Mouse (Mus musculus): ENCODE data around the gene Capn7.

The Capn7 gene

DNA sequence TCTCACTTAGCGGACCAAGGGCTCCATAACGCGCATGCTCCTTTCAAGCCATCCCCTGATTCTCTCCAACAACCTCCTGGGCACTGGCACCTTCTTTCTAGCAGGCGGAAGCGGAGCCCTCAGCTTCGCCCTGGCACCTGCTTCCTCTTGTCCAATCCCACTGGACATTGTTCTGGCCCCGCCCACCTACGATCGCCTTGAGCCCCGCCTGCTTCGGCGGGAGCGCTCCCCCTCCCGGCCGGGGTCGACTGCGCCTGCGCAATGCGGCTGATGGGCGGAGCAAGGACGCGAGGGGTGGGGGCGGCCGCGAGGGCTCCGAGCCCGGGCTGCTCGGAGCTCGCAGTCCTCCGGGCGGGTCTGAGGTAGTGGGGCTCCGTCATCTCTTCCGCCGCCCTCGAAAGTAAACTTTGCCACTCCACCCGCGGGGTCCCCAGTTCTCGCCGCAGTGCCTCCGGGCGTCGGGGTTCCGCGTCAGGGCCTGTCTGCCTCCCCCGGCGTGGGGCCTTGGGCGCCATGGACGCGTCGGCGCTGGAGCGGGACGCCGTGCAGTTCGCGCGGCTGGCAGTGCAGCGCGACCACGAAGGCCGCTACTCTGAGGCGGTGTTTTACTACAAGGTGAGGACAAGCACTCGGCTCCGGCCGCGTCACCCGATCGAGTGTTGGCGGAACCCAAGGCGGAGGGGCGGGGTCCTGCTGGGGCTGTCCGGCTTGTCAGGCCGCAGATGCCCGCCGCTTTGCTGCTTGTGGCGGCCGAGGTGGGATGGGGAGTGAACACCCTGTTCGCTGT, at the start of gene Capn7:
TSS of gene Capn7 (plus strand) at position 270 of the 787 bp plus-strand sequence.
- DNase-seq: peak; percentile 98 to 100

DNA sequence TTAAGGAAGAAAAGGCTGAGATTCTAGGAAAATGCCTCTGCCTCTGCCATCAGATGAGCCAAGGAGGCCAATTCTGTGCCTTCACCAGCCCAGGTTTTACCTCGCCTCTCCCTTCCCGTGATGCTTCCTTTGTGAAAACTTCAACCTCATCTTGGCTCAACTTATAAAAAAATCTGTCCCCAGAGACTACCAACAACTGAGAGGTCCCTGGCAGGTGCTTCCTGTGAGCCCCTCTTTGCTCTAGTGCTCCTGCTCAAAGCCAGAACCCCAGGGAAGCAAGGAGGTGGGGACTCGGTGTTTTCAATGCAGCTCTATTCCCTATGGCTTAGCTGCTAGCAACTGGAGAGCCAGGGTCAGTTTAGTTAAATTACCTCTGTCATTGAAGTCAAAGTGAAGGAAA, 23.2 kb upstream of the Capn7 start:
- no peak for DNase-seq

DNA sequence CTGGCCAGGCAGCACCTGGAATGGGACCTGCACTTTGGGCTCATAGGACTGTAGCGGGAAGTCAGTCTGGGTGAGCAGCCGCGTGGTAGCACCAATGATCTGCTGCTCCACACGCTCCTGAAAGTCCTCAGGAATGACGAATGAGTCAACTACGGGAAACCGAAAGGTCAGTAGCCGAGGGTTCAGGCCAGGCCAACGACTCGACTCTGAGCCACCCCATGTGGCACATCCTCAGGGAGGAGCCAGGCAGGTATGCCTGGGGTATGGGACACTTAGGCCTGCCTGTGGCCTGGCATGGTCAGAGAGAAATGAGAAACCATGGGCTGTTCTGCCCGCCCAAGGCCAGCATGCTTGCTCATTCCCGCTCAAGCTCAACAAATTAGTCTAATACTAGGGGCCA, 19.8 kb upstream of the Capn7 start:
- no peak for DNase-seq

DNA sequence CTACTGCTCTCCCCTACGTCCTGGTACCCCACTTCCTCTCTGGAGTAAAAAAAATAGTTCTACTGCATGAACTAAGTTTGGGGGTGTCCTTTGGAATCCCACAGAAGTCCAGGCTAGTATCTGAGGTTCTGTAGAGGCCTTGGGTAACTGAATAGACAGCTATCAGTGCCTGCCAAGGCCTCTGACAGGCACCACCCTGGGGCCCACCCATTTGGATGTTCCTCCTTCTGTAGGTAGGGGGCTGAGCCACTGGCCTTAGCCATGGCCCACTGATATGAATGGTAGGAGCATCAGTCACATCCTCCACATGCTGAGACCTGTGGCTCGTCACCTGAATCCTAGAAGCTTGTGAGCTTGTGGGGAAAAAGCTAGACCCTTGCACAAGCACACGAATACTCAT, 18.7 kb upstream of the Capn7 start:
- DNase-seq: no peak

DNA sequence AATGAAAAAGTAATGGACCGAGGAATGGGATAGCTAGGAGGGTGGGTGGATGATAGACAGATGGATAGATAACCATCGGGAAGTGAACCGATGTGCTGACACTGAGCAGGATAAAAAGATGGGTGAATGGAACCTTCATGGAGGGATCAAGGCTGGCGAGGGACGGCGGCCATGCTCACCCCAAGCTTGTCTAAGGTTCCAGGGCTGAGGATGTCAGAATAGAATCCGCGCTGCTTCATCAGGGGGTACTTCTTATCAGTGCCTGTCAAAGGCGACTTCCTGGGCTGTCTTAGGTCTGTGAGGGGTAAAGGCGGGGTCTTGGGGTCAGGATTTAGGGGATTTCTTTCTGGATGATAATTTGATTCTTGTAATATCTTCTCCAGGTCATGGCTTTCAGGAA, 16.9 kb upstream of the Capn7 start:
- DNase-seq: no peak

DNA sequence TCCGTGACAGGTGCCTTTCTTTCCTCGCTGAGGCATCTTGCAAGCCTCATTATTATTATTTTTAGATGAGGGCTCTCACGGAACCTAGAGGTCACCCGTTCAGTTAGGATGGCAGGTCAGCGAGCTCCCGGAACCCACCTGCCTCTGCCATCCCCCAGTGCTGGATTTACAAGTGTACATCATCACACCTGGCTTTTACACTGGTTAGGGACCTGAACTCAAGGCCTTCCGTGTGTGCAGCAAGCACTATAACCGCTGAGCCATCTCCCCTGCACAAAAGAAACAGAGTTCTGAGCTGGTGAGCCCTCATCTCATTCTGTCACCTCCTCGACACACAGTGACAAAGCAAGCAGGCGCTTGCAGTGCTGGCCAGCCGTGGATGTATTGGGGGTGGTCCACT, 15.3 kb upstream of the Capn7 start:
- DNase-seq: no peak

DNA sequence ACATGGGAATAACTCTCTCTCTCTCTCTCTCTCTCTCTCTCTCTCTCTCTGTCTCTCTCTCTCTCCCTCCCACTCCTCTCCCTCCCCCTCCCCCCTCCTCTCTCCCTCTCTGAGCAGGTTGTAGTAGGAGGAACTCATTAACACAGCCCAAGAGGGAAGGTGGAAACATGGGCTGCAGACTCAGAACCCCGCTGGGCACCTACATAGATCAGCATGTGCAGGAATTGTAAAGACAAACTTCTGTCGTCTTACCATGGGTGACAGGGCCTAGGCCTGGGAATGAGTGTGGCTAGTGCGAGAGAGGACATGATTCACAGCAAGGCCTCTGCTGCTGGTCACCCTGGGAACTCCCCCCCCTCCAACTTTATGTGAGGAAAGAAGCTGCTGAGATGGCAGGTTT, 14.2 kb upstream of the Capn7 start:
- DNase-seq: no peak

DNA sequence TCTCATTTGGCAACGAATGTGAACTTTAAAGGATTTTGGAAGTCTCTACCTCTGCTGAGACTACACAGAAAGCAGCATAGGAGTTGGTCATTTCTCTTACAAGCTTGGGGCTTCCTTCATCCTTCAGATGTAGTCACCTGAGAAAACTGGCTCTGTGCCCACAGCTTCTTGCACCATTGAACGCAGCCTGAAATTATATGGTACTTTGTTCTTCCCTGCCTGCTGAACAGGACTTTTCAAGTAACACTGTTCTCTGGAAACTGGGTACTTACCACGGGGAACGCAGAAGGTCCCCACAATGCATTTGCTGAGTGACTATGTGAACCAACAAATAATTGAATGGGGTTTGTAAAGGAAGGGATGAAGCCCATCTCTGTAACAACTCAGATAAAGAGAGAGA, 13.2 kb upstream of the Capn7 start:
- DNase-seq: peak; percentile 14 to 53

DNA sequence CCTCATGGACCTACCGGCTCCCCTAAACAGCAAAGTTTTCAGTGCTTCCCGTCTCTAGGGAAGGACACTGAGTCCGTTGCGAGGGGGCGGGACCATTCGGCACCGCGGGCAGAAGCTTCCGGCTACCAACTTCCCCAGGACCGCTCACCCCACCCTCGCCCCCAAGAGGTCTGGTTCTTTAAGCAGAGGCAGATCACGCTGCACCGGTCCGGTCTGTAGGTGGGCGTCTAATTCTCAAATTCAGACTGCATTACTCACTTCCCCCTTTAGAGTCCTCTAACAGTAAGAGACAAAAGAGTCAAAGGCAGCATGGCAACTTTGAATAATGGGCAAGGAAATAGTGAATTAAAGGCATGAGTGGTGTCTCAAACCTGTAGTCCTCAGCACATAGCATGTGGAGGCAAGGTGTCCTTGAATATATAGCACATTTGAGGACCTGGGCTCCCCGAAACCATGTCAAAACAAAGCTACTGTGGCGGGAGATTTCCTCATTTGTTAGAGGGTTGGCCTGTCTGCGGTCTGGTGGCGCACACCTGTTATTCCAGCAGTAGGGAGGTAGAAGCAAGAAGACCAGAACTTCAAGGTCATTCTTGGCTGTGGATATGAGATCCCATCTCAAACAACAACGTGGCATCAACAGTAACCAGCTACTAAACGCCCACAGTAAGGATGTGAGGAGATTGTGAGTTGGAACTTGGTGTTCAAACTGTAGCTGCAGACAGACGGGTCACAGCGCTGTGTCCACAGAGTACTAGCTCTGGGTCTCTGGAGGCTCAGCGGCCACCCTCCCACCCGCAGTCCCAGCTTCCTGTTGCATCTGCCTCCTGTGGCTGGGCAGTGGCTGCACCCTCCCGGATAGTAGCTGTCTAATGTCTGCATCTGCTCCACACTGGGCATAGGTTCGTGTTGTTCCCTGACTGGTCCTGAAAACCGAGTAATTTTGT, 12.3 kb upstream of the Capn7 start, which contains the start of gene Dnah1:
TSS of gene Dnah1 (minus strand) at position 48 of the 944 bp plus-strand sequence.
- DNase-seq: peak; percentile 54 to 78

DNA sequence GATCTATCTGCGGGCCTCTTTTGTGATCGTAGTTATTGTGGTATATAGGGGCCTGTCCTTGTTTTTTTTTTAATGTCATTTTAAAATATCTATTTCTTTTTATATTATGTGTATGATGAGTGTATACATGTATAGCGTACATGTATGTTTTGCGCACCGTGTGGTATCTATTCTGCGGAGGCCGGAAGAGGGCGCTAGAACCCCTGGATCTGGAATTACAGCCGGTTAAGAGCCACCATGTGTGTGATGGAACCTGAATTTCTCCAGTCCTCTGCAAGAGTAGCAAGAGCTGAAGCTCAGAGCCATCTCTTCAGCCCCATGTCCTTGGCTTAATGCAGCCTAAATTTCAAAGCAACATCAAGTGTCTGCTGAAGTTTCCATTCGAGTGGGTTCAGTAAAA, 11.6 kb upstream of the Capn7 start:
- peak in 1 of 2 experiments; percentile 56 for DNase-seq

DNA sequence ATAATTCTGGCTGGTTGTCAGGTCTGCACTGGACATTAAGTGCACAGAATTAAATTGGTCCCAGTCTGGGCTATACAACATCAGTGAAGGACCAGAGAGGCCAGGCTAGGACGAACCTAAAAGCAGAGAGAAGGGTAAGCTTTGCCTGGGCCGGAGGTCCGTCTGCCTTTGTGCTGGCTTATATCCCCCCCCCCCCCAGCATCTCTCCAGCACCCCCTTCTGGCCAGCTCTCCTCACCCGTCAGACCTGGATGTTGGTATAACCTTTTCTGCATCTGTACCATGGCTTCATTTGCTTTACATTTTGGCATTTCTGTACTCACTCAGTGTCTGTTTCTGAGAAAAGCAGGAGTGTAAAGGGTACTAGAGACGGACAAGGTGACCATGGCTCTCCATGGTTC, 10.9 kb upstream of the Capn7 start:
- no peak for DNase-seq

DNA sequence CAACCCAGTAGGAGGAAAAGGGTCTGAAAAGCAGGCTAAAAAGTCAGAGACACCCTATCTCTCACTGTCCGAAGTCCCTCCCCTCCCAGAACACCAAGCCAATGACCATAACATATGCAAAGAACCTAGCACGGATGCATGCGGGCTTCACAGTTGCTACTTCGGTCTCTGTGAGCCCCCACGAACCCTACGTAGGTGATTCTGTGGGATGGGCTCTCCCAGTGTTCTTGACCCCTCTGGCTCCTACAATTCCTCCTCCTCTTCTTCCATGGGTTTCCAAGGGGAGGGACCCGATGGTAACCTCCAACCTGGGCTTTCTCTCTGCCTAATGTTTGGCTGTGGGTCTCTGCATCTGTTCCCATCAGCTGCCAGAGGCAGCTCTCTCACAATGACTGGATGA, 9.7 kb upstream of the Capn7 start:
- no peak for DNase-seq

DNA sequence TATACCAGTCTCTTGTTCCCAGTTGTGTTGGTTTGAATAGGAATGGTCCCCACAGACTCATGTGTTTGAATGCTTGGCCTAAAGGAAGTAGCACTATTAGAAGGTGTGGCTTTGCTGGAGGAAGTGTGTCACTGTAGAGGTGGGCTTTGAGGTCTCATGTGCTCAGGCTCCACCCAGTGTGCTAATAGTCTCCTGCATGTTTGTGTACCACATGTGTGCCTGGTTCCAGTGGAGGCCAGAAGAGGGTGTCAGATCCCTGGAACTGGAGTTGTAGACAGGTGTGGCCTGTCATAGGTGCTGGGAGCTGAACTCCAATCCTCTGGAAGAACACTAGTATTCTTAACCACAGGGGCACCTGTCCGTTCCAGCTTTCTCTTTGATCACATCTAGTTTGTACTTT, 9.2 kb upstream of the Capn7 start:
- no peak for DNase-seq

DNA sequence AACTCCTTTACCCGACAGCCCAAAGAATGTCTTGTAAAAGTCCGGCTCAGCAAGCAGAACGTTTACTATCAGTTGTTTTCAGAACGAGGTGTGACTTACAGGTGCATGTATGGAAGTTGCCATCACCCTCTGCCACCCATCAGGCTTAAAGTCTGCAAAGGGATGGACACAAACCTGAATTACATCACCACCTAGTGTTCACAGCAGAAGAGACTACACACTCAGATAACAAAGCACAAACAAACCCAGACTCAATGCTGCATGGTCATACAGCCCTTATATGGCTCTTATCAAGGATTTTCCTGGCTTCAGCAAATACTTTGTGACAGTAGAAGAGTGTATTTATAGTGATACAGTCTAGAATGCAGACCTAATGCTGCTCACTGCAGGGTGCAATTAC, 8.8 kb upstream of the Capn7 start:
- no peak for DNase-seq

DNA sequence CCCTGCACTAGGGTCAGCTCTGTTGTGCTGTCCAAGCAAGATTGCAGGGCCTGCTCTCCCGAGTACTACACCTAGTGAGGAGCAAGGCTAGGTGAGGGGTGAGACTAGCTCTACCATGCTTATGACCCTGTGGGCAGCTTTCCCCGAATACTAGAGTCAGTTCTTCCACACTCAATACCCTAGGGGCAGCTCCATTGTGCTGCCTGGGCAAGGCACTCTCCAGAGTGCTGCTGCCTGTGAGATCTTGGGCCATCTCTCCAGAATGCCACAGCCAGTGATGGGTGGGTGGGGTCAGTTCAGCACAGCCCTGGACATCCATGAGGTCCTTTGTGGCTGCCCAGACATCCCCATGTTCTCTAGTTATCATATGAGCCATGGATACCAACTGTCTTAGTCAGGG, 6.7 kb upstream of the Capn7 start:
- DNase-seq: no peak

DNA sequence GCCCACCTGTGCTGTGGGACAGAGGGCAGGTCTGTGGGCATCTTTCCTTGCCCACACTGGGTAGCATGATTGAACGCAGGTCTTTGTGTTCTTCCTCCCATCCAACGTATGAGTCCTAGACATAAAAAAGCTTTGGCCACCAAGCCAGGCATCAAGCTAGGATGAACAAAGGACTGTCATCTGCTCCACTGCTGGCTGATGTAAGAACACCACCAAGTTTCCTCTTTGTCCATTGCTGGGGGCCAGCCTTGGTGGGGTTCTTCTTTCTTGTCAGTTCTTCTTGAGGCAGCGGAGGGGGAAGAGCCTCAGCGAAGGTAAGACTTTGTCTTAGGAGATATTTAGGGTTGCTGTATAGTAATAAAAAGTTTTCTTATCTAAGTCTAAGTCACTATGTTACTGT, 5.5 kb upstream of the Capn7 start:
- DNase-seq: no peak

DNA sequence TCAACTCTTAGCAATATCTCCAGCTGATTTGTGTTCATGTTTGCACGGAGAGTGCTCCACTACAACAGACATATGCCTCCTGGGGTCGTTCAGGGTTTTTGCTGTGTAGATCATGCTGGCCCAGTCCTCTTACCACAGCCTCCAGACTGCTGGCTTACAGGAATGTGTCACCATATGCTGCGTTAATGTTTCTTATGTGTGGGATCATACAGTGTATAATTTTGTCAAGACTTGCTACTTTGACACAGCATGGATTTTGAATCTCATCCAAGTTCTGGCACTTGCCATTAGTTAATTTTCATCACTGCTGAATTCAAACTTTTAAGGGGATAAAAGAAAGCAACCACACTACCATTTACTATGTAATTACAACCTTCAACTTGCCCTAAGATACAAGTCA, 673 bp upstream of the Capn7 start:
- DNase-seq: no peak

DNA sequence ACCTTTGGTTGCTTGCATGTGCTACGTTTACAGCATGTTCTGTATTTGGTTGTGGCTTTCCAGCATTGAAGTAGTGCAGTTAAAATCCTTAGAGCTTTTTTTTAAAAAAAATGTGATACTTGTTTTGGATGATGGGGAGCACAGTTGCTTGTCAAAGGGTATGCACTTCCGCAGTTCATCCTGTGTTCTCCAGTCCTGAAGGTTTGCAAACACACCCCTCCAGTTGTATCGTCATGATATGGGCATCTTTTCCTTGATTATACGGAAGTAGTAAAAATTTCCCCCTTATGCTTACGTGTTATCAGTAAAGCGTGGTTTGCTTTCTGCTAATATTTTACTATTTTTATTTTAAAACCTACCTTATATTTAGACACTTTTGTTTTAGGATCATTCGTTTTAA, 968 bp downstream of the Capn7 start:
- DNase-seq: no peak

DNA sequence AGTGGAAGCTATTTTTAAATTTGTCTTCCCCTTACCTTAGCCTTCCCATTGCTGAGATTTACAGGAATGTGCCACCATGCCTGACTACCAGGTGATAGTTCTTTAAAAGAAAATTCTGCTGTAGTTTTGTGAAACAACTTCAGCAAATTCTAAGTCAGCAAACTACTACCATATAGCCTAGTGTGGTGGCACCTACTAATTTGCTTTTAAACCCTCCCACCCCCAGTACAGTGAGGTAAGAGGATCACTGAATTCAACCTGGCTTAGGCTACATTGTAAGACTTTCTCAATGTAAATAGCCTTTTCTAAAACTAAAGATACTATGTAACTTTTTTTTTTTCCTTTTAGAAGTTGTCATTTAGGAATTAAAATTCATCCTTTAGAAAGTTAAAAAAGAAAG, 1.5 kb downstream of the Capn7 start:
- no peak for DNase-seq

DNA sequence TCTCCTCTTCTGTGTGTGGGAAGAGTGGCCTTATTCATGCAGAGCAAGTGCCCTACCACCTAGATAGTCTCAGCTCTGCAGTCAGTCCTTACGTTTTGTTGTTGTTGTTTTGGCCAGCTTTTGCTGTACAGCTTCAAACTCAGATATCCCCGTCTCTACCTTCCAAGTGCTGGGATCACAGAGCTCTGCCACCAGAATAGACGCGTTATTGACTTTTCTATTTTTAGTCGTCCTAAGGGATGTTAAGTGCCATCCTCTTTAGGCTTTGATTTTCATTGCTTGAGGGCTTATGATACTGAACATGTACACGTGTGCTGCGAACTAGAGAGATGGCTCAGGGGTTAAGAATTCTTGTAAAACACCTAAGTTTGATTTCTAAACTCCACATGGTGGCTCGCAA, 6.8 kb downstream of the Capn7 start:
- no peak for DNase-seq

DNA sequence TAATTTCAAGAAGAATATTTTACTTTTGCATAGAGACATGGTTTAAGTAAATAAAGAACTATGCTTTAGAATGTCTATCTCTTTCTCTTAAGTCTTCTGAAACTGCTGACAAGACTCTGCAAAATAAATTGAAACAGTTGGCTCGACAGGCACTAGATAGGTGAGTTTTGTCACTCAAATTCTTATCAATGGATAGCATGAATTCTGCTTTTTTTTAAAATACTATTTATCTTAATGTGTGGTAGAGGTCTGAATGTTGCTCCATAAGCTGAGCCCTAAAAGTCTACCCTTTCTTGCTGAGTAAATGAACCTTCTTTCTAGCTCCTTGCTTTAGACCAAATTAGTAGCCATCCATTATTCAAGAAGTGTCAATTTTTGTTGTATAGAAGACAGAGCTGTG, 8.9 kb downstream of the Capn7 start:
- no peak for DNase-seq

DNA sequence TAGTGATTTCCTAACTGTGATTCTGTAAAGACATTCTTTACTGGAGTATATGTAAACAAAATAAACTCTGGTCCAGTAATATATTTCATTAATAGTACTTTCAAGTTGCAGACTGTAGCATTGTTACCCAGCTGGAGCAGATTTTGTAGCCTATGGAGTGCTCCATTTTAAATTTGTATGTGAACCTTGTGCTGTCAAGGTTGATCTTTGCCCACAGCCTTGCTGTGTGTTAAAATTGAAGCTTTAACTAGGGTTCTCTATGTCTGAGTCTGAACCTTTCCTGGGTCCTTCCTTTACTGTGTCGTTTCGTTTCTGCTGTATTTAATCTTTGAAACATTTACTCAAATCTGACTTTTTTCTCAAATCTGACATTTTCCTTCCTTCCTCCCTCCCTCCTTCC, 25.8 kb downstream of the Capn7 start:
- peak in 1 of 2 experiments; percentile 20 for DNase-seq

DNA sequence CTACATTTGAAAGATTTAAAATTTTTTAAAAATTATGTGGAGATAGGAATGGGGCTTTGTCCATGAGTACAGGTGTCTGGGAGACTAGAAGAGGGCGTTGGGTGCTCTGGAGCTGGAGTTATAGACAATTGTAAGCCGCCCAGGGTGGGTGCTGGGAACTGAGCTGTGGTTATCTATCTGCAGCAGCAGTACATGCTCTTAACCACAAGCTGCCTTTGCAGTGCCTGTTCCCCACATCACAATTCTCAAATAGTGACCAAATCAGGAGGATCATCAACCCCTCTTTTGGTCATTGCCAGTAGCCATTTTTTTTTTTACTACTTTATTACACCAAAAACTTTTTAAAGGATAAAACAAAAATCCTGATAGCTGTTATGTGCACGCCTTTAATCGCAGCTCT, 28.2 kb downstream of the Capn7 start:
- no peak for DNase-seq

DNA sequence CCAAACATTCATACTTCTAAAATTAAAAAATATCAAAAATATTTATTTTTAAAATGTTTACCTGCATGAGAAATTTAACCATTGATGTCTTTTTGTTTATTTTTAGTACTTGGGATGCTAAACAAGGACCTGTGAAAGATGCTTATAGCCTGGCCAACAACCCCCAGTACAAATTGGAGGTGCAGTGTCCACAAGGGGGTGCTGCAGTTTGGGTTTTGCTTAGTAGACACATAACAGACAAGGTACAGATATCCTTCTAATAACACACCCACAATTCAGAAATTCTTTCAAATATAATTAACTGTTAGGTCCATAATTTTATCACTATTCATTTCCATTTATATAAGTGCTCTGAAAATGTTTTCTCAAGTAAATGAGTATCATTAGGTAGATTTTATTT, 28.9 kb downstream of the Capn7 start:
- DNase-seq: peak; percentile 68 to 90
